Mouse (Mus musculus) lung, adult 2 months (tissue): ENCODE results near the gene Acot8.

Experiments used
- CTCF ChIP-seq: fragments of 200-500 bp; IDR thresholded peaks from 2 replicates; pipeline ENCODE4 v1.5.1; 2011; ENCODE audit warnings: mild to moderate bottlenecking, low read length, control low read depth; ENCODE audit not compliant: insufficient read depth
- POLR2A ChIP-seq: fragments of 200-500 bp; IDR thresholded peaks from 2 replicates; pipeline ENCODE4 v1.6.1; 2011; ENCODE audit warnings: low read depth, mild to moderate bottlenecking, control low read depth, low read length, borderline replicate concordance; ENCODE audit errors: extremely low read depth

GRCm38 (mm10) chr2:164746693-164747092 lies 58.0 kb downstream of the Acot8 start:
- TF ChIP-seq CTCF (no peak), POLR2A (no peak)
